In genomic region chr8:69933811-69934210, GRCm38 (mm10) we compare ENCODE assay signal across 18 mouse cellular contexts. TPM values are rescaled to one million over a fixed set of nuclear protein-coding genes. Genes with fewer than 3 reads are reported as not detected.
DNase-seq lines count a peak whose midpoint lies in the region; ATAC-seq and TF ChIP-seq lines count a peak whose summit lies in the region.
"Had no signal": no experiment of that assay in that cellular context is flagged by ENCODE, and none has a peak within 500 bp of the region (broad histone marks: within the 10 kb centered on the region; RNA-seq: fewer than 3 reads in every experiment).

No protein-coding gene starts in this region.

- H3K4me1 ChIP-seq in thymus, adult 2 months (replicated peaks; ENCODE audit: control insufficient read depth, insufficient read depth, low read length): peaks cover 23% of the 10 kb centered on the region
- H3K4me1 ChIP-seq in kidney, embryonic 15.5 days: peaks cover 35% of the 10 kb centered on the region

- H3K4me3 ChIP-seq in thymus, adult 2 months (ENCODE audit: control insufficient read depth, insufficient read depth, low read length): no peak overlapping the region
- H3K4me3 ChIP-seq in myocyte: no peak overlapping the region
- H3K4me3 ChIP-seq in kidney, embryonic 15.5 days (replicated peaks): no peak overlapping the region
- H3K4me3 ChIP-seq: embryonic facial prominence, embryonic 10.5 days; forebrain, embryonic 13.5 days; heart, embryonic 13.5 days; hindbrain, embryonic 15.5 days had no signal

- TF ChIP-seq CTCF in thymus, adult 2 months (IDR thresholded peaks at IDR 0.05; ENCODE audit: borderline replicate concordance, control insufficient read depth, extremely low read depth, insufficient read depth, low read length, poor library complexity): no peak

- TF ChIP-seq POLR2A in thymus, adult 2 months (IDR thresholded peaks at IDR 0.05; ENCODE audit: control insufficient read depth, extremely low read depth, insufficient read depth, low read length, poor library complexity): no peak
- no peak for TF ChIP-seq POLR2A in myocyte (IDR thresholded peaks at IDR 0.05; ENCODE audit: insufficient read length, low read depth)

- no peak overlapping the region for H3ac ChIP-seq in myocyte (ENCODE audit: control insufficient read depth, insufficient read length)

- peak overlapping the region; percentile 50 for H3K4me2 ChIP-seq in myocyte (ENCODE audit: low read depth)
- H3K4me2 ChIP-seq in kidney, embryonic 15.5 days: no peak overlapping the region
- H3K4me2 ChIP-seq: forebrain, embryonic 13.5 days; heart, embryonic 13.5 days; hindbrain, embryonic 15.5 days had no signal

- no peak for ATAC-seq in kidney, embryonic 15.5 days (replicated peaks; ENCODE audit: low FRiP score)
- ATAC-seq: forebrain, embryonic 13.5 days; forebrain, postnatal 0 days had no signal

- DNase-seq in thymus, adult 2 months: no peak
- DNase-seq in thymus, postnatal 0 days (ENCODE audit: low spot score): no peak
- DNase-seq in induced T-regulatory cell, adult 2 months (ENCODE audit: low read depth): peak; percentile 61
- no peak for DNase-seq in neural tube, embryonic 10.5 days (ENCODE audit: extremely low spot score, low spot score)
- no peak for DNase-seq in urinary bladder, postnatal 25 days (ENCODE audit: low spot score)
- DNase-seq: adrenal gland, postnatal 14 days; cerebellum, adult 18-20 months; cerebellum, adult 9-11 months; forebrain, postnatal 0 days; gastrocnemius, postnatal 36 days; heart, adult 11 months; heart, postnatal 36 days had no signal

- no peaks in the 10 kb centered on the region for H3K27me3 ChIP-seq in thymus, adult 2 months (ENCODE audit: control insufficient read depth, insufficient read depth, low read length)
- H3K27me3 ChIP-seq in myocyte (ENCODE audit: control insufficient read depth, insufficient read depth, insufficient read length): no peaks in the 10 kb centered on the region
- H3K27me3 ChIP-seq in kidney, embryonic 15.5 days: no peaks in the 10 kb centered on the region
- H3K27me3 ChIP-seq: forebrain, embryonic 13.5 days; heart, embryonic 13.5 days; hindbrain, embryonic 15.5 days had no signal

- H3K36me3 ChIP-seq in thymus, adult 2 months (ENCODE audit: control insufficient read depth, insufficient read depth, low read length): 0 out of 2 replicates have a peak, but pooled peaks cover 12% of the 10 kb centered on the region
- H3K36me3 ChIP-seq in myocyte (ENCODE audit: control insufficient read depth, insufficient read depth): no peaks in the 10 kb centered on the region
- H3K36me3 ChIP-seq in kidney, embryonic 15.5 days: peaks cover 34% of the 10 kb centered on the region

- no peak overlapping the region for H3K9ac ChIP-seq in kidney, embryonic 15.5 days
- H3K9ac ChIP-seq: forebrain, embryonic 13.5 days; forebrain, postnatal 0 days; heart, embryonic 13.5 days; hindbrain, embryonic 15.5 days had no signal

- peak overlapping the region; percentile 2; the same call in 1 of the 2 replicates for H3K27ac ChIP-seq in thymus, adult 2 months (ENCODE audit: control insufficient read depth, insufficient read depth, low read length)
- no peak overlapping the region for H3K27ac ChIP-seq in kidney, embryonic 15.5 days
- H3K27ac ChIP-seq: embryonic facial prominence, embryonic 10.5 days; forebrain, embryonic 13.5 days; hindbrain, embryonic 15.5 days had no signal

- no peaks in the 10 kb centered on the region for H3K9me3 ChIP-seq in kidney, embryonic 15.5 days (replicated peaks)
- H3K9me3 ChIP-seq: embryonic facial prominence, embryonic 10.5 days; forebrain, embryonic 13.5 days; heart, embryonic 13.5 days; hindbrain, embryonic 15.5 days had no signal

- H3K79me2 ChIP-seq in myocyte (ENCODE audit: control insufficient read depth, insufficient read depth): peaks cover 82% of the 10 kb centered on the region

- WGBS in thymus, adult 2 months: 8% methylated on average over 2 of the region's 2 CpGs
- 72% methylated on average over 2 of the region's 2 CpGs for WGBS in kidney, embryonic 15.5 days

TF ChIP-seq in myocyte, 11 proteins besides CTCF, POLR2A, EP300 and RAD21:
- TF ChIP-seq USF1 (IDR thresholded peaks at IDR 0.05; ENCODE audit: low read depth) (no peak), SRF (IDR thresholded peaks at IDR 0.05; ENCODE audit: control insufficient read depth, insufficient read length, low read depth) (no peak), MYOD1 (IDR thresholded peaks at IDR 0.05; ENCODE audit: control insufficient read depth in 1 of 3, insufficient read length in 2 of 3, low read depth in 2 of 3) (no peak), TCF3 (IDR thresholded peaks at IDR 0.05; ENCODE audit: insufficient read length, low read depth) (no peak), MYOG (IDR thresholded peaks at IDR 0.05; ENCODE audit: control insufficient read depth in 1 of 3, insufficient read depth in 1 of 3, insufficient read length in 2 of 3, low read depth in 2 of 3) (no peak), CEBPB (IDR thresholded peaks at IDR 0.05; ENCODE audit: insufficient read depth, poor library complexity, severe bottlenecking) (no peak), TCF12 (IDR thresholded peaks at IDR 0.05; ENCODE audit: insufficient read depth, poor library complexity, severe bottlenecking) (no peak), POLR2AphosphoS2 (IDR thresholded peaks at IDR 0.05; ENCODE audit: insufficient read length, low read depth) (no peak), REST (IDR thresholded peaks at IDR 0.05; ENCODE audit: insufficient read depth, insufficient read length) (no peak), E2F4 (IDR thresholded peaks at IDR 0.05; ENCODE audit: insufficient read depth) (no peak), MAX (IDR thresholded peaks at IDR 0.05; ENCODE audit: low read depth) (no peak)

RNA-seq across cellular contexts. Expression of gene Yjefn3, which starts 31.3 kb away (rescaled TPM):
- 8.0 and 11.7 TPM in 2 replicates for polyA plus RNA-seq in thymus, adult 2 months (2012; rRNA removed)
- polyA plus RNA-seq in thymus, postnatal 0 days (2015; fragmentation: Nextera tagmentation; extraction: Ambion mirVana): 3.7 and 4.0 TPM in 2 replicates
- polyA plus RNA-seq in myocyte (2012; fragmentation: generic; extraction: Trizol): 19.0 TPM
- polyA plus RNA-seq in kidney, embryonic 15.5 days (2015; fragmentation: Nextera tagmentation; extraction: Ambion mirVana): 4.5 and 5.2 TPM in 2 replicates

RNA-seq across cellular contexts. Expression of gene Ndufa13, which starts 31.5 kb away (rescaled TPM):
- 120 and 150 TPM in 2 replicates for polyA plus RNA-seq in thymus, adult 2 months (2012; rRNA removed)
- 228 and 241 TPM in 2 replicates for polyA plus RNA-seq in thymus, postnatal 0 days (2015; fragmentation: Nextera tagmentation; extraction: Ambion mirVana)
- 277 TPM for polyA plus RNA-seq in myocyte (2012; fragmentation: generic; extraction: Trizol)
- 205 and 210 TPM in 2 replicates for polyA plus RNA-seq in kidney, embryonic 15.5 days (2015; fragmentation: Nextera tagmentation; extraction: Ambion mirVana)

RNA-seq across cellular contexts. Expression of gene Tssk6, which starts 31.8 kb away (rescaled TPM):
- polyA plus RNA-seq in thymus, adult 2 months (2012; rRNA removed): 1.3 and 1.8 TPM in 2 replicates
- polyA plus RNA-seq in thymus, postnatal 0 days (2015; fragmentation: Nextera tagmentation; extraction: Ambion mirVana): 5.0 and 5.1 TPM in 2 replicates
- polyA plus RNA-seq in myocyte (2012; fragmentation: generic; extraction: Trizol): 0.92 TPM
- 3.4 and 4.6 TPM in 2 replicates for polyA plus RNA-seq in kidney, embryonic 15.5 days (2015; fragmentation: Nextera tagmentation; extraction: Ambion mirVana)

RNA-seq across cellular contexts. Expression of gene Cilp2, which starts 46.3 kb away (rescaled TPM):
- 0.75 and 2.2 TPM in 2 replicates for polyA plus RNA-seq in thymus, adult 2 months (2012; rRNA removed)
- 0.09 and 0.16 TPM in 2 replicates for polyA plus RNA-seq in thymus, postnatal 0 days (2015; fragmentation: Nextera tagmentation; extraction: Ambion mirVana)
- 0.20 TPM for polyA plus RNA-seq in myocyte (2012; fragmentation: generic; extraction: Trizol)
- polyA plus RNA-seq in kidney, embryonic 15.5 days (2015; fragmentation: Nextera tagmentation; extraction: Ambion mirVana): 0.88 and 0.98 TPM in 2 replicates
